Mouse (Mus musculus) left cerebral cortex, postnatal 14 days (tissue): ENCODE data around the gene Phlpp2. TPM values are rescaled to one million over a fixed set of nuclear protein-coding genes. Genes with fewer than 3 reads are reported as not detected.

ENCODE experiments used
- total RNA-seq, 2 experiments: library from RNA; stranded (reverse); gene quantifications; 2 replicates each; pipeline ENCODE4 v1.2.3; 2021

Phlpp2 gene
- total RNA-seq, 2 experiments from 2014 or later, result 31.2 to 34.7 TPM

Other genes starting within 250 kb of the Phlpp2 start
- 10 to 100 TPM; 75.4 to 77.3 TPM for gene Ist1, start 175.3 kb upstream of the Phlpp2 start, total RNA-seq
- gene Zfp821, start 163.0 kb upstream of the Phlpp2 start, total RNA-seq, result 10 to 100 TPM; 55.9 to 57.1 TPM
- 10 to 100 TPM; 41.4 to 41.8 TPM for gene Atxn1l, start 130.8 kb upstream of the Phlpp2 start, total RNA-seq
- 10 to 100 TPM; 87.0 to 89.6 TPM for gene Ap1g1, start 90.0 kb upstream of the Phlpp2 start, total RNA-seq
- gene Marveld3, start 93.7 kb downstream of the Phlpp2 start, total RNA-seq, result under 1 TPM in 1 of 2 experiments, not detected in 1; 0.17 TPM
- not detected for gene Tat, start 121.9 kb downstream of the Phlpp2 start, total RNA-seq
- not detected for gene Chst4, start 171.2 kb downstream of the Phlpp2 start, total RNA-seq
- 10 to 100 TPM; 29.6 to 30.4 TPM for gene Zfp612, start 211.2 kb downstream of the Phlpp2 start, total RNA-seq
- not detected for gene Gm21964, start 232.7 kb downstream of the Phlpp2 start, total RNA-seq
- gene Gm17720, start 234.2 kb downstream of the Phlpp2 start, total RNA-seq, result not detected